Mouse (Mus musculus) thymus, postnatal 0 days (tissue): Measurements from ENCODE around the gene Rbm34. TPM values are rescaled to one million over a fixed set of nuclear protein-coding genes. Genes with fewer than 3 reads are reported as not detected.
A peak's percentile ranks its signal among the peaks of the same experiment; 100 is the strongest.
"Not testable (repeated sequence)": the region's sequence is repeated elsewhere in the genome, so short reads cannot be mapped to it uniquely, and the experiment has no call there.

ENCODE experiments used
- DNase-seq: peaks from one replicate; pipeline ENCODE4 v3.0.0-alpha.2; 2015; ENCODE audit warnings: low spot score
- polyA plus RNA-seq: library from polyadenylated mRNA; unstranded; fragments of >200 nt; fragmentation: Nextera tagmentation; extraction: Ambion mirVana; gene quantifications from 2 replicates; pipeline ENCODE4 v1.2.1, GENCODE M21; 2015

The Rbm34 gene
- polyA plus RNA-seq, 1 experiment from 2014 or later = 41.5 TPM

- no peak for DNase-seq
Measured at GRCm38 (mm10) chr8:126919703-126920102, 51.2 kb downstream of the Rbm34 start.

GRCm38 (mm10) chr8:126919255-126919654, 51.6 kb downstream of the Rbm34 start:
- DNase-seq = no peak

GRCm38 (mm10) chr8:126918356-126918755, 52.5 kb downstream of the Rbm34 start:
- DNase-seq = no peak

- no peak for DNase-seq
Measured at GRCm38 (mm10) chr8:126917179-126917905, 53.5 kb downstream of the Rbm34 start.

GRCm38 (mm10) chr8:126916611-126917010, 54.3 kb downstream of the Rbm34 start:
- no peak for DNase-seq

- no peak for DNase-seq
Measured at GRCm38 (mm10) chr8:126914609-126915375, 56.1 kb downstream of the Rbm34 start.

- DNase-seq = not testable (repeated sequence)
Measured at GRCm38 (mm10) chr8:126914107-126914490, 56.8 kb downstream of the Rbm34 start.

GRCm38 (mm10) chr8:126913241-126914106, 57.4 kb downstream of the Rbm34 start:
- DNase-seq = peak; percentile 27

GRCm38 (mm10) chr8:126909371-126909802, 61.5 kb downstream of the Rbm34 start:
- no peak for DNase-seq

GRCm38 (mm10) chr8:126908805-126909204, 62.1 kb downstream of the Rbm34 start:
- peak; percentile 38 for DNase-seq

GRCm38 (mm10) chr8:126907968-126908367, 62.9 kb downstream of the Rbm34 start:
- DNase-seq = no peak

- DNase-seq = no peak
Measured at GRCm38 (mm10) chr8:126907374-126907773, 63.5 kb downstream of the Rbm34 start.

- DNase-seq = peak; percentile 56
Measured at GRCm38 (mm10) chr8:126905387-126905786, 65.5 kb downstream of the Rbm34 start.

GRCm38 (mm10) chr8:126903927-126904326, 66.9 kb downstream of the Rbm34 start:
- no peak for DNase-seq

GRCm38 (mm10) chr8:126903224-126903895, 67.5 kb downstream of the Rbm34 start:
- no peak for DNase-seq

- DNase-seq = no peak
Measured at GRCm38 (mm10) chr8:126901612-126902011, 69.3 kb downstream of the Rbm34 start.

- DNase-seq = no peak
Measured at GRCm38 (mm10) chr8:126901049-126901448, 69.8 kb downstream of the Rbm34 start.
